34 mouse cellular contexts compared by ENCODE assay signal in genomic region chr12:3562806-3563205, GRCm38 (mm10).
"Had no signal": no experiment of that assay in that cellular context is flagged by ENCODE, and none has a peak within 500 bp of the region (broad histone marks: within the 10 kb centered on the region; RNA-seq: fewer than 3 reads in every experiment).

No protein-coding gene starts in this region.

- H3K27me3 ChIP-seq: heart, embryonic 13.5 days; heart, embryonic 15.5 days; hindbrain, embryonic 12.5 days; hindbrain, embryonic 13.5 days; hindbrain, embryonic 15.5 days; intestine, embryonic 15.5 days; kidney, embryonic 15.5 days had no signal

- H3K9me3 ChIP-seq: heart, embryonic 13.5 days; heart, embryonic 15.5 days; hindbrain, embryonic 10.5 days; hindbrain, embryonic 12.5 days; hindbrain, embryonic 13.5 days; hindbrain, embryonic 15.5 days; intestine, embryonic 15.5 days; kidney, embryonic 15.5 days had no signal

- H3K4me2 ChIP-seq: heart, embryonic 11.5 days; heart, embryonic 12.5 days; heart, embryonic 13.5 days; heart, embryonic 15.5 days; hindbrain, embryonic 12.5 days; hindbrain, embryonic 13.5 days; hindbrain, embryonic 14.5 days; hindbrain, embryonic 15.5 days; intestine, embryonic 15.5 days; kidney, embryonic 15.5 days had no signal

- H3K4me1 ChIP-seq: heart, embryonic 12.5 days; heart, embryonic 13.5 days; heart, embryonic 15.5 days; hindbrain, embryonic 10.5 days; hindbrain, embryonic 12.5 days; hindbrain, embryonic 13.5 days; hindbrain, embryonic 15.5 days; intestine, embryonic 15.5 days had no signal

- H3K27ac ChIP-seq: heart, embryonic 13.5 days; heart, embryonic 15.5 days; hindbrain, embryonic 10.5 days; hindbrain, embryonic 12.5 days; hindbrain, embryonic 13.5 days; hindbrain, embryonic 14.5 days; hindbrain, embryonic 15.5 days; hindbrain, postnatal 0 days; intestine, embryonic 15.5 days; kidney, embryonic 15.5 days; kidney, postnatal 0 days; left cerebral cortex, adult 2 months had no signal

- H3K4me3 ChIP-seq: heart, embryonic 12.5 days; heart, embryonic 13.5 days; heart, embryonic 15.5 days; hindbrain, embryonic 10.5 days; hindbrain, embryonic 12.5 days; hindbrain, embryonic 13.5 days; hindbrain, embryonic 15.5 days; intestine, embryonic 15.5 days; kidney, embryonic 15.5 days; layer of hippocampus, adult 2 months; left cerebral cortex, adult 2 months had no signal

- H3K9ac ChIP-seq: heart, embryonic 12.5 days; heart, embryonic 13.5 days; heart, embryonic 15.5 days; hindbrain, embryonic 12.5 days; hindbrain, embryonic 13.5 days; hindbrain, embryonic 14.5 days; hindbrain, embryonic 15.5 days; intestine, embryonic 15.5 days; kidney, embryonic 15.5 days had no signal

- H3K36me3 ChIP-seq: heart, embryonic 12.5 days; heart, embryonic 13.5 days; heart, embryonic 15.5 days; hindbrain, embryonic 10.5 days; hindbrain, embryonic 12.5 days; hindbrain, embryonic 13.5 days; hindbrain, embryonic 15.5 days; intestine, embryonic 15.5 days; kidney, embryonic 15.5 days had no signal

- ATAC-seq: hindbrain, embryonic 16.5 days; hindbrain, postnatal 0 days; inflammation-experienced regulatory T-cells, adult 6 months; intestine, embryonic 15.5 days; intestine, embryonic 16.5 days; intestine, postnatal 0 days had no signal

- DNase-seq: heart, postnatal 14 days; heart, postnatal 36 days; heart, postnatal 4 days; kidney, adult 11 months; kidney, adult 18-20 months; kidney, adult 2 months; kidney, adult 8-10 months; kidney, adult 9 months; kidney, postnatal 10 days; kidney, postnatal 14 days; kidney, postnatal 25 days; kidney, postnatal 36 days; kidney, postnatal 4 days; layer of hippocampus, adult 9-11 months; layer of hippocampus, postnatal 36 days had no signal
